Mouse (Mus musculus): ENCODE measurements around the gene Lin7c. TPM values are rescaled to one million over a fixed set of nuclear protein-coding genes. Genes with fewer than 3 reads are reported as not detected.

Lin7c gene
- polyA plus RNA-seq, 1 experiment from 2014 or later: 159 TPM

DNA sequence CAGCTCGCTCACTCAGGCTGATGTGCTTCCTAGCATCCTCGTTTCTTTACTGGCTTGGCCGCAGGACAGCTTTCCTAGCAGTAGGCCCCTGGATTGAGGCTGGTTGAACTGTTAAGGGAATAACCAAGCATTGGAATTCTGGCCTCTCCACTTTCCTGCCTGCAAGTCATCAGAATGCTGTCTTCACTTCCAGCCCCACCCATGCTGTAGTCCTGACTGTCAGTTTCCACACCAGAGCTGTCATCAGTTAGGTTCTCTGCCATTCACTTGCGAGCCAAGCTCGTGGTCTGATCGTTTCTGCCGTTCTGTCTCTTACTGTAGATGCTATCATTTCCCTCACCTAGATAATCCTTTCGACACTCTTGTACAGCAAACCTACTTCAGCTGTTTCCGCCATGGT, 54.3 kb downstream of the Lin7c start:
- no peak overlapping the region for H3K4me2 ChIP-seq (replicated peaks)
- H3K27ac ChIP-seq (replicated peaks): no peak overlapping the region
- H3K27me3 ChIP-seq: peaks cover 3% of the 10 kb centered on the region; the same call in 1 of the 2 replicates
- no peaks in the 10 kb centered on the region for H3K9me3 ChIP-seq
- ATAC-seq (ENCODE audit: low FRiP score, low read depth): no peak
- WGBS: 82% methylated on average over 9 of the region's 9 CpGs
- no peak overlapping the region for H3K9ac ChIP-seq (replicated peaks)
- no peak overlapping the region for H3K4me3 ChIP-seq
- no peaks in the 10 kb centered on the region for H3K36me3 ChIP-seq
- peaks cover 34% of the 10 kb centered on the region for H3K4me1 ChIP-seq

DNA sequence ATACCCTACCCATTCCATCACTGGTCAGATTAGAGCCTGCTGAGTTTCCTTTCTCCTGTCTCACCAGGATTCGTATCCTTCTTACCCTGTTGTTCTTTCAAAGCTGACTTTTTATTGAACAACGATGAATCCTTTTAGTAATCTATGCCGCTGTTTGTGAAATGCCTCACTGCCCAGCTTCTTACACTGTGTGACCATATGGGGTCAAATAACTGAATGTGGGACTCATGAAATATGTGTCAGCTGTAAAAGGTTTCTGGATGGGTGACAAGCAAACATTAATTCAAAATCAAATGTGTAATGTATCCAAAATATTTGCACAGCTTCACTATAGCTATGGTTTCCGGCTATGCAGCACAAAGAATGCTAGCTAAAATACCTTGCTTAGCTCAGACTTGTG, 54.9 kb downstream of the Lin7c start:
- H3K27me3 ChIP-seq: peaks cover 3% of the 10 kb centered on the region; the same call in 1 of the 2 replicates

DNA sequence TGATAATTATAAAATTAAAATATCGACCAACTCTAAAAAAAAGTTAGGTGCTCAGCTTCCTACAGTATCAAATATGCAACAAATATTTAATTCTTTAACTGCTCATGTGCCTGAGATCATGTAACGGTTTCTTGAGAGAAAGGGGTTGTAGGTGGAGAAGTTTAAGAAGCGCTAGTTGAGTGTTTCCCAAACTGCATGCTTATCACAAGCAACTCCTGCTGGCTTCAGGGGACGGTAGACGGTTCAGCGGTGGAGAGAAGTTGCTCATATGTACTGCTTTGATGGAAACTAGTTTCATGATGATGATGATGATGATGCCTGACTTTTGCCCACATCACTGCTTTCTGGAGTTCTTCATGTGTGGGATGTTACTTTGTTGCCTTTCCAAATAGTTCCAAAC, 55.8 kb downstream of the Lin7c start:
- Histone ChIP-seq H3K27me3 (peaks cover 3% of the 10 kb centered on the region; the same call in 1 of the 2 replicates), H3K4me1 (peaks cover 37% of the 10 kb centered on the region), H3K27ac (replicated peaks) (no peak overlapping the region), H3K9me3 (no peaks in the 10 kb centered on the region), H3K36me3 (no peaks in the 10 kb centered on the region), H3K4me2 (replicated peaks) (no peak overlapping the region), H3K4me3 (no peak overlapping the region), H3K9ac (replicated peaks) (no peak overlapping the region)
- 94% methylated on average over 6 of the region's 6 CpGs for WGBS
- ATAC-seq (ENCODE audit: low FRiP score, low read depth): no peak

More for the DNA sequence above, 54.9 kb downstream of the Lin7c start:
- no peaks in the 10 kb centered on the region for H3K36me3 ChIP-seq
- peaks cover 37% of the 10 kb centered on the region for H3K4me1 ChIP-seq
- H3K27ac ChIP-seq (replicated peaks): no peak overlapping the region
- WGBS: 54% methylated on average over 4 of the region's 4 CpGs
- H3K4me3 ChIP-seq: no peak overlapping the region
- H3K9ac ChIP-seq (replicated peaks): no peak overlapping the region
- H3K4me2 ChIP-seq (replicated peaks): no peak overlapping the region
- ATAC-seq (ENCODE audit: low FRiP score, low read depth): no peak
- H3K9me3 ChIP-seq: no peaks in the 10 kb centered on the region

DNA sequence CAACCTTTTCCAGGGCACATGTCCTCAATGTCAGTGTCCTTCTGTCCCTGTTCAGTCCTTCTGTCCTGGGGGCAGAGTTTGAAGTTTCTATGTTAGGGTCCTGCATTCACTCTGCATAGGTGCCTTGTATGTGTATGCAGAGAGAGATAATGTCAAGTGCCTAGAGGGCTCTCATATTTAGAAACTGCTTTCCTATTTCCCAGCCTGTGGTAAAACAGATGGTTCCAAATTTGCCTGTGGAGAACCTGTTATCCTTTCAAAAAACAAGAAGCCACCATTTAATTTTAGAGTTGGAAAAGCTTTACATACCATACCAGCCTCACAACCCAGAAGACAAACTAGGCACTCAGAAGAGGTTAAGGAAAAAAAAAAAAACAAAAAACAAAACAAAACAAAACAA, 58.9 kb downstream of the Lin7c start:
- Histone ChIP-seq H3K27me3 (peaks cover 9% of the 10 kb centered on the region), H3K4me3 (no peak overlapping the region), H3K4me1 (peaks cover 24% of the 10 kb centered on the region; the same call in 1 of the 2 replicates), H3K4me2 (replicated peaks) (no peak overlapping the region), H3K27ac (replicated peaks) (no peak overlapping the region), H3K9ac (replicated peaks) (no peak overlapping the region), H3K36me3 (no peaks in the 10 kb centered on the region), H3K9me3 (no peaks in the 10 kb centered on the region)
- no peak for ATAC-seq (ENCODE audit: low FRiP score, low read depth)

DNA sequence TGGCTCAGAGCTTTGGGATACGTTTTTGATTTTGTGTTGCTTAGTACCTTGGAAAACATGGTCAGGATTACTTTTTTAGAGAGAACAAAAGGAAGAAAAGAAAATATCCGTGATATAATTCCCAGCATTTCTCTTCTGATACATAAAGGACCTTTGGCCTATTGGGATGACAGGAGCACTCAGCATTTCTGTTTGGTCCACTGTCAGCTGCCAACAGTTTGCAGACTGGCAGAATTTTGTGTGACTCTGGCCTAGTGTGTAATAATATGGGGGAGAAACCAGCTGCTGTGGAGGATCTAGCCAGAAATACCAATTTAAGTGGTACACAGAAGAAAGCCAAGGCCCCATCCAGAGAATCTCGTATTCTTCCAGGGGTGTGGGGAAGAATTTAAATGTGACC, 59.7 kb downstream of the Lin7c start:
- ATAC-seq (ENCODE audit: low FRiP score, low read depth): no peak
- Histone ChIP-seq H3K4me1 (peaks cover 25% of the 10 kb centered on the region), H3K4me2 (replicated peaks) (no peak overlapping the region), H3K27ac (replicated peaks) (no peak overlapping the region), H3K4me3 (no peak overlapping the region), H3K27me3 (peaks cover 6% of the 10 kb centered on the region), H3K36me3 (no peaks in the 10 kb centered on the region), H3K9me3 (no peaks in the 10 kb centered on the region), H3K9ac (replicated peaks) (no peak overlapping the region)
- 62% methylated on average over 3 of the region's 3 CpGs for WGBS

Other genes with a start within 250 kb of the Lin7c start
- 1.6 and 1.9 TPM in 2 replicates for gene Bdnf, start 216.2 kb upstream of the Lin7c start, polyA plus RNA-seq (2016; fragmentation: Nextera tagmentation; extraction: Ambion mirVana)
- gene Lgr4, start 26.8 kb downstream of the Lin7c start, polyA plus RNA-seq (2016; fragmentation: Nextera tagmentation; extraction: Ambion mirVana): 15.0 and 16.8 TPM in 2 replicates
- gene Ccdc34, start 127.0 kb downstream of the Lin7c start, polyA plus RNA-seq (2016; fragmentation: Nextera tagmentation; extraction: Ambion mirVana): 55.8 and 61.8 TPM in 2 replicates

Data from midbrain, embryonic 12.5 days (tissue).